Mouse (Mus musculus) heart, postnatal 0 days (tissue): Measurements from ENCODE around the gene Smpd3. TPM values are rescaled to one million over a fixed set of nuclear protein-coding genes. Genes with fewer than 3 reads are reported as not detected.

ENCODE experiments used
- ATAC-seq: fragments of 200-750 bp; cut with Nextera tagmentation; 2 replicates; pipeline ENCODE4 v1.8.0; 2017; ENCODE audit warnings: low read depth, moderate number of reproducible peaks, moderate library complexity; ENCODE audit not compliant: insufficient read depth
- DNase-seq: peaks from one replicate; pipeline ENCODE4 v3.0.0-alpha.2; 2016; ENCODE audit warnings: low spot score
- H3K27ac ChIP-seq: fragments of 300-500 bp; sonication (generic); 2 replicates; pipeline ENCODE4 v1.5.1; 2014; ENCODE audit warnings: low read depth, mild to moderate bottlenecking
- H3K27me3 ChIP-seq: fragments of 300-500 bp; sonication (generic); 2 replicates; pipeline ENCODE4 v1.6.1; 2014; ENCODE audit warnings: low read length, mixed read lengths; ENCODE audit not compliant: control insufficient read depth, insufficient read depth
- H3K36me3 ChIP-seq: fragments of 300-500 bp; sonication (generic); replicated peaks from 2 replicates; pipeline ENCODE4 v1.6.1; 2014; ENCODE audit warnings: low read length, mixed read lengths; ENCODE audit not compliant: control insufficient read depth, insufficient read depth
- H3K4me1 ChIP-seq: fragments of 300-500 bp; sonication (generic); 2 replicates; pipeline ENCODE4 v1.6.1; 2014; ENCODE audit warnings: antibody characterized with exemption; ENCODE audit not compliant: control insufficient read depth, insufficient read depth
- H3K4me2 ChIP-seq: fragments of 300-500 bp; sonication (generic); 2 replicates; pipeline ENCODE4 v1.6.1; 2014; ENCODE audit warnings: low read depth, mild to moderate bottlenecking, low read length, moderate library complexity
- H3K4me3 ChIP-seq: fragments of 300-500 bp; sonication (generic); 2 replicates; pipeline ENCODE4 v1.5.1; 2014; ENCODE audit warnings: low read depth, low read length
- H3K9ac ChIP-seq: fragments of 300-500 bp; sonication (generic); replicated peaks from 2 replicates; pipeline ENCODE4 v1.6.1; 2014; ENCODE audit warnings: low read depth, low read length, mixed read lengths
- H3K9me3 ChIP-seq: fragments of 300-500 bp; sonication (generic); replicated peaks from 2 replicates; pipeline ENCODE4 v1.6.1; 2016; ENCODE audit warnings: low read length; ENCODE audit not compliant: control insufficient read depth
- CTCF ChIP-seq: IDR thresholded peaks from 2 replicates; pipeline ENCODE4 v1.5.1; 2016; ENCODE audit warnings: antibody characterized with exemption, control low read depth, low read depth
- EP300 ChIP-seq: IDR thresholded peaks from 2 replicates; pipeline ENCODE4 v1.6.1; 2016; ENCODE audit warnings: antibody characterized with exemption, low read depth
- WGBS: fragments of 180-500 bp; shearing (Covaris S2); extraction: QIAGEN DNeasy Blood & Tissue Kit; methylation state at CpG from one replicate; pipeline ENCODE4 v1.1.7; 2014; 5-methylcytosine and 5-hydroxymethylcytosine counted together
- polyA plus RNA-seq: library from polyadenylated mRNA; unstranded; fragments of >200 nt; fragmentation: Nextera tagmentation; extraction: Ambion mirVana; gene quantifications from 2 replicates; pipeline ENCODE4 v1.2.1, GENCODE M21; 2015
- total RNA-seq: library from RNA; depleted of rRNA; stranded (reverse); fragments of >200 nt; gene quantifications from 2 replicates; pipeline ENCODE4 v1.2.3, GENCODE M21; 2014; ENCODE audit warnings: low replicate concordance

The Smpd3 gene
- total and polyA plus RNA-seq, 2 experiments from 2014 or later, result 2.4 to 6.5 TPM

GRCm38 (mm10) chr8:106338741-106339209 lies 987 bp upstream of the Smpd3 start:
- no peaks in the 10 kb centered on the region for H3K36me3 ChIP-seq
- peak overlapping the region; percentile 57 for H3K4me3 ChIP-seq
- H3K9me3 ChIP-seq, result no peaks in the 10 kb centered on the region
- peak overlapping the region; percentile 49; the same call in 1 of the 2 replicates for H3K27ac ChIP-seq
- peaks cover 32% of the 10 kb centered on the region for H3K27me3 ChIP-seq
- peak overlapping the region; percentile 74 for H3K4me2 ChIP-seq
- H3K9ac ChIP-seq, result no peak overlapping the region
- no peak for DNase-seq
- 34% methylated on average over 8 of the region's 8 CpGs for WGBS
- no peak for ATAC-seq
- TF ChIP-seq CTCF (no peak), EP300 (no peak)
- 0 out of 2 replicates have a peak, but pooled peaks cover 3% of the 10 kb centered on the region for H3K4me1 ChIP-seq

- no peak for TF ChIP-seq CTCF
- no peak for TF ChIP-seq EP300
- no peaks in the 10 kb centered on the region for H3K36me3 ChIP-seq
- 0 out of 2 replicates have a peak, but pooled peaks cover 3% of the 10 kb centered on the region for H3K4me1 ChIP-seq
- DNase-seq, result no peak
- H3K4me2 ChIP-seq, result no peak overlapping the region
- no peak overlapping the region for H3K9ac ChIP-seq
- ATAC-seq, result no peak
- no peaks in the 10 kb centered on the region for H3K9me3 ChIP-seq
- no peak overlapping the region for H3K27ac ChIP-seq
- H3K27me3 ChIP-seq, result peaks cover 32% of the 10 kb centered on the region
- H3K4me3 ChIP-seq, result peak overlapping the region; percentile 10; the same call in 1 of the 2 replicates
- WGBS, result 4% methylated on average over 40 of the region's 41 CpGs
Observed at GRCm38 (mm10) chr8:106336561-106336960, 1.2 kb downstream of the Smpd3 start.

- H3K4me2 ChIP-seq, result no peak overlapping the region
- DNase-seq (no peak), ATAC-seq (no peak)
- no peak overlapping the region for H3K9ac ChIP-seq
- no peaks in the 10 kb centered on the region for H3K36me3 ChIP-seq
- H3K27ac ChIP-seq, result no peak overlapping the region
- 0 out of 2 replicates have a peak, but pooled peaks cover 3% of the 10 kb centered on the region for H3K4me1 ChIP-seq
- H3K9me3 ChIP-seq, result no peaks in the 10 kb centered on the region
- H3K4me3 ChIP-seq, result no peak overlapping the region
- peaks cover 32% of the 10 kb centered on the region for H3K27me3 ChIP-seq
- 64% methylated on average over 4 of the region's 4 CpGs for WGBS
- no peak for TF ChIP-seq EP300
- TF ChIP-seq CTCF, result no peak
Observed at GRCm38 (mm10) chr8:106336031-106336430, 1.8 kb downstream of the Smpd3 start.

DNA sequence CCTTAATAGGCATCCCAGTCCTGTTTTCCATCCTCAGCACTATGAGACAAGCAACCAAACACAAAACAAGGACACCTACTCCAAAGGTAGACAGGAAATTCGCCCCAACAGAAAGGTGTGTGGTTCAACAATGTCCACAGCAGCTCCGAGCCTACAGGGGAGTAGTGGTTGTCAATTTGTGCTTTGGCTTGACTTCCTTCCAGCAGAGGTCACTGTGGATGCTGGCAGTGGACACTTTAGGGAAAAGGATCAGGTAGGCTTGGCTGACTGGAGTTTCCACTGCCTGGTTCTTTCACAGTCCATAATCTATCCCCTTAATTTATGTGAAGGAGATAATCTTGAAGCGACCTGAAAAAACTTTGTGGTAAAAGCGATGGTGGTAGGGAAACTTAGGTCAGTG lies 2.6 kb downstream of the Smpd3 start:
- 0 out of 2 replicates have a peak, but pooled peaks cover 3% of the 10 kb centered on the region for H3K4me1 ChIP-seq
- H3K27ac ChIP-seq, result no peak overlapping the region
- TF ChIP-seq CTCF (peak; percentile 54), EP300 (no peak)
- no peak overlapping the region for H3K9ac ChIP-seq
- no peaks in the 10 kb centered on the region for H3K36me3 ChIP-seq
- ATAC-seq, result no peak
- H3K9me3 ChIP-seq, result no peaks in the 10 kb centered on the region
- DNase-seq, result no peak
- H3K27me3 ChIP-seq, result peaks cover 32% of the 10 kb centered on the region
- H3K4me3 ChIP-seq, result no peak overlapping the region
- WGBS, result 39% methylated on average over 4 of the region's 4 CpGs
- H3K4me2 ChIP-seq, result no peak overlapping the region

GRCm38 (mm10) chr8:106333346-106333745 lies 4.4 kb downstream of the Smpd3 start:
- H3K9ac ChIP-seq, result no peak overlapping the region
- 0 out of 2 replicates have a peak, but pooled peaks cover 3% of the 10 kb centered on the region for H3K4me1 ChIP-seq
- no peak overlapping the region for H3K4me2 ChIP-seq
- no peak overlapping the region for H3K27ac ChIP-seq
- DNase-seq, result no peak
- no peaks in the 10 kb centered on the region for H3K36me3 ChIP-seq
- TF ChIP-seq CTCF (no peak), EP300 (no peak)
- WGBS, result 33% methylated on average over 8 of the region's 8 CpGs
- H3K9me3 ChIP-seq, result no peaks in the 10 kb centered on the region
- peaks cover 32% of the 10 kb centered on the region for H3K27me3 ChIP-seq
- no peak for ATAC-seq
- no peak overlapping the region for H3K4me3 ChIP-seq

- Histone ChIP-seq H3K36me3 (no peaks in the 10 kb centered on the region), H3K4me3 (no peak overlapping the region), H3K4me1 (0 out of 2 replicates have a peak, but pooled peaks cover 2% of the 10 kb centered on the region), H3K4me2 (no peak overlapping the region), H3K9me3 (no peaks in the 10 kb centered on the region), H3K27me3 (peaks cover 32% of the 10 kb centered on the region), H3K9ac (no peak overlapping the region), H3K27ac (no peak overlapping the region)
- DNase-seq (no peak), ATAC-seq (no peak)
- WGBS, result 63% methylated on average over 4 of the region's 4 CpGs
- TF ChIP-seq CTCF (no peak), EP300 (no peak)
Observed at GRCm38 (mm10) chr8:106332498-106332897, 5.3 kb downstream of the Smpd3 start.
